Mouse (Mus musculus): ENCODE results near the gene Slc4a1ap.
"Not testable (repeated sequence)": the region's sequence is repeated elsewhere in the genome, so short reads cannot be mapped to it uniquely, and the experiment has no call there.

Gene Slc4a1ap

GRCm38 (mm10) chr5:31566026-31566425 lies 39.2 kb downstream of the Slc4a1ap start:
- DNase-seq (ENCODE audit: extremely low read depth, insufficient read length, low spot score) = no peak

DNA sequence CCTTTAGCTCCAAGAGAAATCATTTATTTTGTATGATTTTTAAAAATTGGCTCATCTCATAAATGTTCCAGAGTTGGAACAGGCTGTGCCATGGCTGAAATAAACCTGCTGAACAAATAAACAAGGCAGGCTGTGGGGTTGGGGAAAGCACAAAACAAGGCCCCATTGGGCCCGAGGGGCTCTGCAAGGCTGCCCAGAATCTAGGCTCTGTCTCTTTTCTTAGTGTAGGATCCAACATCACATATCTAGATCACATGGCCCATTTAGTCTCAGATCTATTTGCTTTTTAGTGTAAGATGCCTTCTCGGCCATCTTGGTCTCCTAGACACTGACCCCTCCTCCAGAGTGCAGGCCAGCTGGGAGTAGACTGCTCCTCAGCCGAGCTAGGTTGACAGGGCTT lies 39.7 kb downstream of the Slc4a1ap start:
- DNase-seq (ENCODE audit: extremely low read depth, insufficient read length, low spot score) = no peak

GRCm38 (mm10) chr5:31567951-31568657 lies 41.3 kb downstream of the Slc4a1ap start:
- DNase-seq (ENCODE audit: extremely low read depth, insufficient read length, low spot score) = peak; percentile 43

DNA sequence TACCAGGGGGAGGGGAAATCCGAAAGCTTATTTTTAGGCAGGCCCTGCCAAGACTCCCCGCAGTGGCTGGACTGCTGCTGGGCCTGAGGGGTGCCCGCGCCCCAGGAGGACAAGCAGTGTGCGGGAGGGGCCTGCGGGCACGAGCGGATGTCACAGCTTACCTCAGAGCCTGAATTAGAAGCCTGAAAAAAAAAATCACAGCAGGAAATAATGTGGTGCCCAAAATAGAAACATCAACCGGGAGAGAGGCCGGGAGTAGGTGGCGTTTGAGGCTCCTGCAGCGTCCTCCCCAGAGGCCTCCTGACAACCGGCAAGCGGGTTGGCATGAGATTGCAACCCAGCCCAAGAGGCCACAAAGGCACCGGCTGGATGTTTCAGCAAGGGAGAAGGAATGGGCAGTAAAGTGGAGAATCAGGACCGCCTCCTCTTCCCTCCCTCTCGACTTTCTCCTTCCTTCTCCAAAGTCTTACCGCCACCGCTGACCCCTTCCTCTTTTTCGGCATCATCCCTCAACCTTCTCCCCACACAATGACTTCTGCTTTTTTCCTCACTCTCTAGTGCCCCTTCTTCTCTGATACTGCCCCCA lies 44.3 kb downstream of the Slc4a1ap start:
- peak; percentile 87 for DNase-seq (ENCODE audit: extremely low read depth, insufficient read length, low spot score)

GRCm38 (mm10) chr5:31573722-31574121 lies 46.9 kb downstream of the Slc4a1ap start:
- DNase-seq (ENCODE audit: extremely low read depth, insufficient read length, low spot score) = no peak

DNA sequence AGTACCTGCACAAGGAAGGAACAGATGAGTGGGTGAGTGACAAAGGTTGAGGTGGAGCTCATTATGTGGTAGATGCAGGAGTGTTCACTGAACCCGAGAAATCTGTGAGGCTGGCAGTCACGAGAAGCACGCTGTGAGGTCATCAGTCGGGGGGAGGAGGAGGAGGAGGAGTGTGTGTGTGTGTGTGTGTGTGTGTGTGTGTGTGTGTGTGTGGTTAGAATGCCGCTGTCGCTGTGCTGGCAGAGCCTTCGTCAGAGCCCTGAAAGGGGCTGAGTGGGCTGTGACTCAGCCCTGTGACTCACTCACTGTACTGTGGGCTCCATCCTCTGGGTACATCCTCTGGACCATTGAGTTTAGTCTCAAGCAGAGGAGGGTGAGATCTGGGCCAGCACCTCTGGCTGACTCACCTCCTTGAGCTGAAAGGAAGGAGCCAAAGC lies 49.8 kb downstream of the Slc4a1ap start:
- DNase-seq (ENCODE audit: extremely low read depth, insufficient read length, low spot score) = peak; percentile 93

DNA sequence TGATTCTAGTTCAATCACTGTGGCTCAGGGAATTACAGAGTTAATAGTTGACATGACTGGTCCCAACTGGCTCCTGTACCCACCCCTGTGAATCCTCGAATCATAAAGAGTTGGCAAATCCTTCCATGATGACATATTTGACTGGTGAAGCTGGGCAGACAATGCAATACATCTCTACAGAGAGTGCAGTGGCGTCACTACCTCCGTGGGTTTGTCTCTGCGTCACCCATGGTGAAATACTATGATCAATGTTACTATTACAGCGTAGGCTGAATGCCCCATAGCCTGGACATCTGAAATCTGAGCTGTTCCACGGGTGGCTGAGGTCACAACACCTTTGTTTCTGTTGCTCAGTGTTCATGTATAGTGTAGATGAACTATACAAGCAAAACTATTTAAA lies 54.5 kb downstream of the Slc4a1ap start:
- DNase-seq (ENCODE audit: extremely low read depth, insufficient read length, low spot score) = no peak

- no peak for DNase-seq (ENCODE audit: extremely low read depth, insufficient read length, low spot score)
Observed at GRCm38 (mm10) chr5:31581932-31582331, 55.1 kb downstream of the Slc4a1ap start.

DNA sequence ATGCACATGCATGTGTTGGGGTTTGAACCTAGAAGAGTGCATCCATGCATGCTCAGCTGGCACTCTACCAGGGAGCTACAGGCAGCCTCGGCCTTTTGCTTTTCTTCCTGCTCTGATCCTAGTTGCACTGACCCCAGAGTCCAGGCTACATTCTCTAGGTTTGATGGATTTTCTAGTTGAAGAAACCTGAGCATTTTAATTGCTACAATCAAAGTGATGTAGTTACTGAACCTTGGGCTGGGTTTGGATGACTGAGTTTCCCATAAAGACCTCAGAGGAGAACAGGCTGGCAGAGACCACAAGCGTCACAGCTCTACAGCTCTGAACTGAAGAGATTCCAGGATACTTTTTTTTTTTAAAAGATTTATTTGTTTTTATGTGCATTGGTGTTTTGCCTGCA lies 56.5 kb downstream of the Slc4a1ap start:
- DNase-seq (ENCODE audit: extremely low read depth, insufficient read length, low spot score) = no peak

DNA sequence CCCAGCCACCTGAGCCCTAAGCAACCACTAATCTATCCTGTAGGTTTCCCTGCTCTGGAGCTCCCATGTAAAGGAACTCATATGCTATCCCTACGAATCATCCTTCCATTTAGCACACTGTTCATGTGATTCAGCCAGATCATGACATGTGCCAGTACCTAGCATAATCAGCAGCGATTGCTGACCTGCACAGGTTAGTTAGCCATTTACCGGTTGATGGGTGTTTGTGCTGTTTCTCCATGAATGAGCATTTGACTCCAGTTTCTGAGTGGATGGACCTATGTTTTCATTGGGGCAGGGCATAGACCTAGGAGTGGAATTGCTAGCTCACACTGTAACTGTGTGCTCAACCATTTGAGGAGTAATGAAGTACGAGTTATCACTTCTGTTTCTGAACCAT lies 58.7 kb downstream of the Slc4a1ap start:
- DNase-seq (ENCODE audit: extremely low read depth, insufficient read length, low spot score) = no peak

- no peak for DNase-seq (ENCODE audit: extremely low read depth, insufficient read length, low spot score)
Observed at GRCm38 (mm10) chr5:31588016-31588415, 61.2 kb downstream of the Slc4a1ap start.

- not testable (repeated sequence) for DNase-seq (ENCODE audit: extremely low read depth, insufficient read length, low spot score)
Observed at GRCm38 (mm10) chr5:31588672-31589071, 61.9 kb downstream of the Slc4a1ap start.

DNA sequence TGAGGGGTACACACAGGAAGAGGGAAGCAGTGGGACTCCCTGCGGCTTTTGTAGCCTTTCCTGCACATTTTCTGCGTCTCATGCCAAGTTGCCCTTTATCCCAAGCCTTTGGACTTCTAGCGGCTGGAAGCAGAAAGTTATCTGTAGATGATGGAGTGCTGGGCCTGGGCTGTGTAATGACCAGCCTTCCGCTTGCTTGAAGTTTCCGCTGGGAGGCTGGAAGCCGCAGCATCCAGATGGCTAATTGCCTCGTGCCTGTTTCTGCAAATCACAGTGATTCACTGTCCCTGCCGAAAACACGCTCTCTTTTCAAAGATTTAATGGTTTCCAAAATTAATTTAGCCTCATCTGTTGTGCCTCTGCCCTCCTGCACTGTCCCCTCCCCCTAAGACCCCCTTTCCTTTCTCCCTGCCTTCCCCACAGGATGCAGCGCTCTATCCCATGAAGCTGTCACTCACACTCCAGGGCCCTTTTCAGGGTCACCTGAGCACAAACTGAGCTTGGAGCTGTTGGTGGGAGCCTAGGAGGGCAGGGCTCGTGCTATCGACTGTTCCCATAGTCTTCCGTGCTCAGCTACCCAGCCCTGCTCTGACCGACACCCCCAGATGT lies 63.0 kb downstream of the Slc4a1ap start:
- DNase-seq (ENCODE audit: extremely low read depth, insufficient read length, low spot score) = no peak

DNA sequence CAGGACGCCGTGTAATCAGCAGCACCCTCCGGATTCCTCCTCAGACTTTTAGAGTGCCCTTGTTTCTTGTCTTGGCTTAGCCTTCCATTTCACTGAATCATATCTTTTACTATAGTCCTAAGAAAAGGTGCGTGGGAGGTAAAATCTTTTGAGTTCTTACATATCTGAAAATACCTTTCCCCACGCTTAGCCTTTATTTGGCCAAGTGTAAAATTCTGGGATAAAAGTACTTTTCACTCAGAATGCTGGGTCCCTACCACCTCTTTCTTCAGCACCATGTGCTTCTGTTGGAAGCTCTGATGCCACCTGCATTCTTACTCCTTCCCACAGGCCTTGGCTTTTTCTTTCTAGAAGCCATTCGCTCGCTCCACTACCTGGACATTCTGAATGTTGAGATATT lies 64.3 kb downstream of the Slc4a1ap start:
- no peak for DNase-seq (ENCODE audit: extremely low read depth, insufficient read length, low spot score)

DNA sequence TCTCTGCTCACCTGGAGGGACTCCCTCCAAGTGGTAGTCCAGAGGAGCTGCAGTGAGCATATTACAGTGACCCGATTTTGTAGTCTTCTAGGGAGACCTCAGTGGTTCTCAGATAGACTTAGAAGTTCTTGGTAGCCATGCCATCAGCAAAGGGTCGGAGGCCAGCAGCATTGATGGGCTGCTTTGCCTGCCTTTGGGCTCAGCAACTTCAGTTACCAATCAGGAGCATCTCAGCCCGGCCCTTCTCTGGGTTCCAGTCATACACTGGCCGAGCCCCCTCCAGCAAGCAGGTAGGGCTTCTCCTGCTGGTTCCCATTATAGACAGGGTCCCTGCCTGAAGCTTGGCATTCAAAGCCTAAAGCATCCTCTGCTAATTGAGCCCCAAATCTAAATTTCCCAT lies 69.1 kb downstream of the Slc4a1ap start:
- DNase-seq (ENCODE audit: extremely low read depth, insufficient read length, low spot score) = no peak

DNA sequence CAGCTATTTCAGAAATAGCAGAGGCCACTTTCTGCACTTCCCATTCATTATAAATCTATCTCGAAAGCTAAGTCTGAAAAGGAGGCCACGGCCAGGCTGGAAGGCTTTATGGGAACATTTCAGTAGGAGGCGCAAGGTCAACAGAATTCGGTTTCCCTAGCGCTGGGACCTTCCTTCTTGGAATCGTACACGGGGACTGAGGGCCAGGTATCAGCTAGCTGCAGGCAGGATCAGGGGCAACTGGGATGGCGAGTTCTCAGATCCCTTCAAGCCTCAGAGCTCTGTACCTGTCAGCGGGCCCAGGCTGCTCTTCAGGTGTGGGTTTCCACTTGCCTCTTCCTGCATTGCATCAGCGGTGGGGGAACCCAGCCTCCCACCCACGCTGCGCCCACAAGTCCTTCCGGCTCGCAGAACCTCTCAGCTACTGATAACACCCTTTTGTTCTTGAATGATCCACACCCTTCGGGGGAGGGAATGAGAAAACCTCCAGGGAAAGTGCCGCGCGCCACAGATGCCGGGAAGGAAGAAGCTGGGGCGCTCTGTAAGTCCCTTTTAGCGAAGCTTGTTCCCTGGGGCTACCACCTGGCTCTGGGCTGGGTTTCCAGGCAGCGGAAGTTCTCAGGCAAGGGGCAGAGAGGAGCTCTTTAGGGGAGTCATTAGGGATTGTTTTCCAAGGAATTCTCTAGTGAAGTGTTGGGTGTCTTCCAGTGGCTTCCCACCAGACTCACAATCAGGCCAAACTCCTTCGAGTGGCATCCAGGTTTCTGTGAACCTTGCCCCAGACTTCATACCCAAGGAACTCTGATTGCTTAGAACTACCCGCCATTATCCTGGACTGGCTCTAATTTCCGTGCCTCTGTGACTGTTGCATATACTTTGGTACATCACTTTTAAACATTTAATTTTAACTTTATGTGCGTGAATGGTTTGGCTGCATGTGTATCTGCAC lies 70.0 kb downstream of the Slc4a1ap start, which contains the start of gene Mrpl33:
Mrpl33 (plus strand) TSS at position 455 of the 949 bp plus-strand sequence.
- no peak for DNase-seq (ENCODE audit: extremely low read depth, insufficient read length, low spot score)

DNA sequence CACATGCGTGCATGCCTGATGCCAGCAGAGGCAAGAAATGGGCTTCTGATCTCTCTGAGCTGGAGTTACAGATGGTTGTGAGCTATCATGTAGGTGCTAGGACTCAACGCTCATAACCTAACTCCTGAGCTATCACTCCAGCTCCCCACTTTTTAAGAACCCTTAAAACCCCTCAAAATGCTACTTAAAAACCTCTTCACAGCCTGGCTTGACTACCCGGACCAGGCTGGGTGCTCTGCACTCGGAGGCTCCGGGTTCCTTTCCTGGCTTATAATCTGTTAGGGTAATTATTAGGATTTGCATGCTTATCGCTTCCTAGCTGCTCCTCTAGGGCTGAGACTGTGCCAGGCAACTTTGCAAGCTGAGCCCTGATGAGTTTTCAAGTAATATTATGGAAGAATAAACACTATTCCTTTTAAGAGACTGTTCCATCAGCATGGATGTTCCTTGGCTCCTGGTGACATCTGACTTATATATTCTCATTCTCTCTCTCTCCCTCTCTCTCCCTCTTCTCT lies 70.7 kb downstream of the Slc4a1ap start:
- DNase-seq (ENCODE audit: extremely low read depth, insufficient read length, low spot score) = no peak

- DNase-seq (ENCODE audit: extremely low read depth, insufficient read length, low spot score) = no peak
Observed at GRCm38 (mm10) chr5:31598121-31598520, 71.3 kb downstream of the Slc4a1ap start.

- DNase-seq (ENCODE audit: extremely low read depth, insufficient read length, low spot score) = peak; percentile 44
Observed at GRCm38 (mm10) chr5:31598579-31598978, 71.8 kb downstream of the Slc4a1ap start.

DNA sequence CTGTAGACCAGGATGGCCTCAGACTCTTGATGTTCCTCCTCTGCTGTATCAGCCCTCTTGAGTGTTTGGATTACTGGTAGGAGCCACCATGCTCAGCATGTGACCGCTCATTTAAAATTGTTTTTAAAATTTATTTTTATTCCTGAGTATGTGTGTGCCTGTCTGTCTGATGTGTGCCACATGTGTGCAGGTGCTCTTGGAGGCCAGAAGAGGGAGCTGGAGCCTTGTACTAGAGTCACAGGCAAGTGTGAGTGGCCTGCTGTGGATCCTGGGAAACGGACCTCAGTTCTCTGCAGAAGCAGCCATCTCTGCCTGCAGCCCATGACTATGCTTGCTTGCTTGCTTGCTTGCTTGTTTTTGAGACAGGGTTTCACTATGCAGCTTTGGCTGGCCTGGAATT lies 72.4 kb downstream of the Slc4a1ap start:
- DNase-seq (ENCODE audit: extremely low read depth, insufficient read length, low spot score) = peak; percentile 35
